Mouse (Mus musculus) brain, adult 2 months (tissue): Measurements from ENCODE around the gene Itga2b.
"Not testable (repeated sequence)": the region's sequence is repeated elsewhere in the genome, so short reads cannot be mapped to it uniquely, and the experiment has no call there.

Experiments used
- DNase-seq: peaks from one replicate; pipeline ENCODE4 v3.0.0; 2011; ENCODE audit warnings: low read depth, low spot score

Gene Itga2b

GRCm38 (mm10) chr11:102411061-102411460, 58.9 kb downstream of the Itga2b start:
- no peak for DNase-seq

- DNase-seq: not testable (repeated sequence)
These were observed 59.6 kb downstream of the Itga2b start for GRCm38 (mm10) chr11:102410345-102410744.

GRCm38 (mm10) chr11:102409795-102410330, 60.1 kb downstream of the Itga2b start:
- no peak for DNase-seq

GRCm38 (mm10) chr11:102408888-102409794, 60.8 kb downstream of the Itga2b start:
- no peak for DNase-seq

- DNase-seq: peak; percentile 100
These were observed 61.5 kb downstream of the Itga2b start for GRCm38 (mm10) chr11:102408344-102408876.

- DNase-seq: no peak
These were observed 62.1 kb downstream of the Itga2b start, which contains the start of gene Slc25a39 for GRCm38 (mm10) chr11:102407834-102408215. TSS of gene Slc25a39 (minus strand) at chr11:102407946.

GRCm38 (mm10) chr11:102406900-102407833, 62.8 kb downstream of the Itga2b start:
- DNase-seq: peak; percentile 96

- DNase-seq: no peak
These were observed 63.5 kb downstream of the Itga2b start for GRCm38 (mm10) chr11:102406401-102406800.

GRCm38 (mm10) chr11:102405544-102406285, 64.2 kb downstream of the Itga2b start:
- no peak for DNase-seq

GRCm38 (mm10) chr11:102404161-102405010, 65.5 kb downstream of the Itga2b start:
- DNase-seq: peak; percentile 22

- no peak for DNase-seq
These were observed 66.3 kb downstream of the Itga2b start for GRCm38 (mm10) chr11:102403657-102404056.
